Mouse (Mus musculus) midbrain, embryonic 13.5 days (tissue): Measurements from ENCODE around the gene Ccdc113. TPM values are rescaled to one million over a fixed set of nuclear protein-coding genes. Genes with fewer than 3 reads are reported as not detected.

ENCODE experiments used
- ATAC-seq: fragments of 200-750 bp; cut with Nextera tagmentation; 2 replicates; pipeline ENCODE4 v1.8.0; 2017; ENCODE audit warnings: mild to moderate bottlenecking, moderate TSS enrichment, moderate library complexity
- H3K27ac ChIP-seq: fragments of 300-500 bp; sonication (generic); 2 replicates; pipeline ENCODE4 v1.5.1; 2015; ENCODE audit warnings: inconsistent platforms, mild to moderate bottlenecking, moderate library complexity
- H3K27me3 ChIP-seq: fragments of 300-500 bp; sonication (generic); 2 replicates; pipeline ENCODE4 v1.6.1; 2015; ENCODE audit warnings: mild to moderate bottlenecking, inconsistent platforms
- H3K36me3 ChIP-seq: fragments of 300-500 bp; sonication (generic); 2 replicates; pipeline ENCODE4 v1.6.1; 2015; ENCODE audit warnings: mild to moderate bottlenecking, inconsistent platforms
- H3K4me1 ChIP-seq: fragments of 300-500 bp; sonication (generic); replicated peaks from 2 replicates; pipeline ENCODE4 v1.6.1; 2015; ENCODE audit warnings: inconsistent platforms
- H3K4me2 ChIP-seq: fragments of 300-500 bp; sonication (generic); replicated peaks from 2 replicates; pipeline ENCODE4 v1.6.1; 2015; ENCODE audit warnings: moderate library complexity, mild to moderate bottlenecking, inconsistent platforms
- H3K4me3 ChIP-seq: fragments of 300-500 bp; sonication (generic); replicated peaks from 2 replicates; pipeline ENCODE4 v1.5.1; 2015; ENCODE audit warnings: mild to moderate bottlenecking, inconsistent platforms
- H3K9ac ChIP-seq: fragments of 300-500 bp; sonication (generic); replicated peaks from 2 replicates; pipeline ENCODE4 v1.6.1; 2015; ENCODE audit warnings: mild to moderate bottlenecking, inconsistent platforms
- H3K9me3 ChIP-seq: fragments of 300-500 bp; sonication (generic); 2 replicates; pipeline ENCODE4 v1.6.1; 2016; ENCODE audit warnings: mild to moderate bottlenecking, inconsistent platforms
- WGBS: fragments of 180-500 bp; shearing (Covaris S2); methylation state at CpG from one replicate; pipeline ENCODE4 v1.1.7; 2015; 5-methylcytosine and 5-hydroxymethylcytosine counted together
- polyA plus RNA-seq: library from polyadenylated mRNA; unstranded; fragments of >200 nt; fragmentation: Nextera tagmentation; extraction: Ambion mirVana; gene quantifications from 2 replicates; pipeline ENCODE4 v1.2.1, GENCODE M21; 2015

The Ccdc113 gene
- polyA plus RNA-seq, 1 experiment from 2014 or later: 0.93 TPM

- ATAC-seq: no peak
- WGBS: 62% methylated on average over 5 of the region's 5 CpGs
- no peaks in the 10 kb centered on the region for H3K9me3 ChIP-seq
These were observed 29.1 kb upstream of the Ccdc113 start for GRCm38 (mm10) chr8:95504835-95505234.

DNA sequence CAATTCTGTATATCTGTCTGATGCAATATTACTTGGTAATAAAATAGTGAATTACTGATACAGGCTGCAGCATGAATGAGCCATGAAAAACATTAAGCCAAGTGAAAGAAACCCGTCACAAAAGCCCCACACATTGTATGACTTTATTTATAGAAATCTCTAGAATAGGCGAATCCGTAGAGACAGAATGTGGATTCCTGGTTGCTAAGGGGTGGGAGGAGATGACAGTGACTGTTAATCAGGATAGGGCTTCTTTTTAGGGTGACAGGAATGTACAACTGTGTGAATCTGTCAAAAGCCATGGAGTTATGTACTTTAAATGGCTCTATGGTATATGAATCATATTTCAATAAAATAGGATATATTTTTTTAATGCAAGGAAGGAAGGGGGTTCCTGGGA, 28.3 kb upstream of the Ccdc113 start:
- Histone ChIP-seq H3K4me1 (no peaks in the 10 kb centered on the region), H3K9ac (no peak overlapping the region), H3K27ac (no peak overlapping the region), H3K9me3 (no peaks in the 10 kb centered on the region), H3K4me3 (no peak overlapping the region), H3K4me2 (no peak overlapping the region), H3K36me3 (no peaks in the 10 kb centered on the region), H3K27me3 (no peaks in the 10 kb centered on the region)
- WGBS: 74% methylated on average over 3 of the region's 3 CpGs
- no peak for ATAC-seq

More at GRCm38 (mm10) chr8:95504835-95505234, 29.1 kb upstream of the Ccdc113 start:
- Histone ChIP-seq H3K36me3 (no peaks in the 10 kb centered on the region), H3K4me2 (no peak overlapping the region), H3K9ac (no peak overlapping the region), H3K4me3 (no peak overlapping the region), H3K27me3 (no peaks in the 10 kb centered on the region), H3K4me1 (no peaks in the 10 kb centered on the region), H3K27ac (no peak overlapping the region)

DNA sequence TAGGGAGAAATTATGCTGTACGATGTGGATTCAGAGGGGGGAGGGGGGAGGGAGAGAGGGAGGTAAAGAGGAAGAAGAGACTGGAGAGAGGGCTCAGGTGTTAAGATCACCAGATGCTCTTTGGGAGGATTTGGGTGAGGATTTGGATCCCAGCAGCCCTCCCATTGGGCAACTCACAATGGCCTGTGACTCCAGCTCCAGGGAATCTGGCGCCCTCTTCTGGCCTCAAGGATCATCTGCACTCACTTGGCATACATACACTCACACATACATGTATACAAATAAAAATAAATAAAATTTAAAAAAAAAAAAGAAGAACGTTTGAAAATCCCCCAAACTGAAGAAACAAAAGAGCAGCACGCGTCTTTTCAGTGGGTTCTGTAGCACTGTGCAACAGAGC, 27.6 kb upstream of the Ccdc113 start:
- Histone ChIP-seq H3K4me1 (no peaks in the 10 kb centered on the region), H3K9me3 (no peaks in the 10 kb centered on the region), H3K27ac (no peak overlapping the region), H3K27me3 (no peaks in the 10 kb centered on the region), H3K4me3 (no peak overlapping the region), H3K36me3 (no peaks in the 10 kb centered on the region), H3K9ac (no peak overlapping the region), H3K4me2 (no peak overlapping the region)
- no peak for ATAC-seq
- WGBS: 69% methylated on average over 5 of the region's 5 CpGs

DNA sequence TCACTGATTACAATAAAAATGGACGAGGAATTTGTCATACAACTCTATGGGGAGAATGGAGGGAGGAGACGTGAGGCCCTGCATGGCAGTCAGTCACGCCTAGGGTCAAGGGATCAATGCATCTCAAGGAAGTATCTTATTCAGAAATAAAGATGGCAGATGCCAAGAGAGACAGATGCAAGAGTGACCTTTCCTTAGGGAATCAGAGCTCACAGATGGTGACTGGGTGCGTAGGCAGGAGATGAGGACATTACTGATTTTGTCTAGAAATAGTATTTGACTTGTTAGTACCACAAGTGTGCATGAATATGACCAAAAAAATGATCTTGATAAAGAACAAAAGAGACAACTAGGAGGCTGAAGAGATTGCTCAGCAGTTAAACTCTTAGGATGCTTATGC, 21.6 kb upstream of the Ccdc113 start:
- ATAC-seq: no peak
- Histone ChIP-seq H3K4me2 (no peak overlapping the region), H3K27ac (no peak overlapping the region), H3K9me3 (no peaks in the 10 kb centered on the region), H3K9ac (no peak overlapping the region), H3K4me1 (no peaks in the 10 kb centered on the region), H3K4me3 (no peak overlapping the region), H3K36me3 (no peaks in the 10 kb centered on the region), H3K27me3 (no peaks in the 10 kb centered on the region)
- whole genome bisulfite sequencing: 46% methylated on average over 4 of the region's 4 CpGs

GRCm38 (mm10) chr8:95513219-95513618, 20.7 kb upstream of the Ccdc113 start:
- Histone ChIP-seq H3K27me3 (no peaks in the 10 kb centered on the region), H3K36me3 (no peaks in the 10 kb centered on the region), H3K27ac (no peak overlapping the region), H3K4me2 (no peak overlapping the region), H3K4me3 (no peak overlapping the region), H3K4me1 (no peaks in the 10 kb centered on the region), H3K9ac (no peak overlapping the region), H3K9me3 (no peaks in the 10 kb centered on the region)
- ATAC-seq: no peak
- WGBS: 79% methylated on average over 4 of the region's 4 CpGs

DNA sequence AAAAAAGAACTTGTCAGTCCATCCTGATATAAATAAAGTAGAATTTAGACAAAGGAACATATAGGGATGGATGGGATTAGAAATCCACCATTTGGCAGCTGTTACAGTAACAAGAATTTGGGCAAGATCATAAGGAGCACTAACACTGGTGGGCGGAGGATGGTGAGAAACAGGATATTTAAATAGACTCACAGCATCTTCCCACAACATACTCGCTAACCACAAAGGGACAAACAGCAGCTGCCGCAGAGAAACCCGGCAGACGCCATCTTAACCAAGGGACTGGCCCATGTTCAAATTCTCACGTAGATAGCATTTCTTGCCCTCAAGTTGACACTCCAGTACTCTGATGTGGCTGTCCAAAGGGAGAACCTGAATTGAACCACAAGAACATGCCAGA, 17.0 kb upstream of the Ccdc113 start:
- Histone ChIP-seq H3K36me3 (no peaks in the 10 kb centered on the region), H3K4me3 (no peak overlapping the region), H3K27me3 (no peaks in the 10 kb centered on the region), H3K4me2 (no peak overlapping the region), H3K9ac (no peak overlapping the region), H3K4me1 (no peaks in the 10 kb centered on the region), H3K27ac (no peak overlapping the region), H3K9me3 (no peaks in the 10 kb centered on the region)
- ATAC-seq: no peak
- 95% methylated on average over 6 of the region's 6 CpGs for WGBS

DNA sequence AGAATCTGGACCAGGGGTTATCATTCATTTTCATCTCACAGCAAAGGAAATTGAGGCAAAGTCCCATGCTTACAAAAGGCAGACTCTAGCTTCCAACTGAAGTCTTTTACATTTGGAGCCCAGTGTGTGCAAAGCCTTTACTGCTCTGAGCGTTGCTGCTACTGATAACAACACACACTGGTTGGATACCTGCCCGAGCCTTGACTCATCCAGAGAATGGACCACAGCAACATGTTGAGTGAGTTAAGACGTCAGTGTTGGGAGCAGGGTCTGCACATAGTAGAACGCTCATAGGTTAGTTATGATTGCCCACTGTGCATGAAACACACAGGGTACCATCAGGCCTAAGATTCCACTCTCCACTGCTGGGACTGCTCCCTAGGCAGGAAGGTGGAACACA, 9.9 kb upstream of the Ccdc113 start:
- no peaks in the 10 kb centered on the region for H3K36me3 ChIP-seq
- no peak overlapping the region for H3K4me3 ChIP-seq
- H3K9ac ChIP-seq: no peak overlapping the region
- no peak for ATAC-seq
- no peaks in the 10 kb centered on the region for H3K27me3 ChIP-seq
- H3K27ac ChIP-seq: no peak overlapping the region
- H3K9me3 ChIP-seq: no peaks in the 10 kb centered on the region
- no peak overlapping the region for H3K4me2 ChIP-seq
- 91% methylated on average over 4 of the region's 4 CpGs for WGBS
- no peaks in the 10 kb centered on the region for H3K4me1 ChIP-seq

GRCm38 (mm10) chr8:95528194-95528593, 5.7 kb upstream of the Ccdc113 start:
- 79% methylated on average over 10 of the region's 10 CpGs for WGBS
- Histone ChIP-seq H3K9ac (no peak overlapping the region), H3K4me1 (no peaks in the 10 kb centered on the region; the same call in 1 of the 2 replicates), H3K9me3 (no peaks in the 10 kb centered on the region), H3K27me3 (no peaks in the 10 kb centered on the region), H3K4me3 (no peak overlapping the region), H3K36me3 (no peaks in the 10 kb centered on the region), H3K27ac (no peak overlapping the region), H3K4me2 (no peak overlapping the region)
- ATAC-seq: no peak

DNA sequence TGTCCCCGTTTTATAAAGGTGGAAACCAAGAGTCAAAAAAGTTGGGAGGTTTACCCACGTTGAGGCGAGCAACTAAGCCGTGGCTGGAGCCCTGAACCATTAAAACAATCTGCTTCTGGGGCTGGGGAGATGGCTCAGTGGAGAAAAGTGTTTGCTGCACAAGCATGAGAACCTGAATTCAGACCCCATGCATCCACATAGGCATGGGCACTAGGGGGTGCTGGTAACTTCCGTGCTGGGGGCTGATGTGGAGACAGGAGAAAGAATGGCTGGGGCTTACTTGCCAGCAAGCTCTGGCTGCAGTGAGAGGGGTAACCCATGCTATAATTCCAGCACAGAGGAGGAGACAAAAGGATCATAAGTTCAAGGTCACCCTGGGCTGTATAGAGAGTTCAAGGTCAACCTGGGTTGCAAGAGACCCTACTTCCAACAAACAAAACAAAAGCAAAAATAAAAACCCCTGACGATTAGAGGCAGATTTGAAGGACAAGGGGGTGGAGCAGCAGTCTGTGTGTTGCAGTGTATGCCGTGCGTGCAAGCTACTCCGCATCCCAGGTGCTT, 5.1 kb upstream of the Ccdc113 start:
- ATAC-seq: no peak
- Histone ChIP-seq H3K4me1 (peaks cover 2% of the 10 kb centered on the region; the same call in 1 of the 2 replicates), H3K27ac (no peak overlapping the region), H3K36me3 (no peaks in the 10 kb centered on the region), H3K4me2 (no peak overlapping the region), H3K9me3 (no peaks in the 10 kb centered on the region), H3K27me3 (no peaks in the 10 kb centered on the region), H3K9ac (no peak overlapping the region), H3K4me3 (no peak overlapping the region)
- WGBS: 62% methylated on average over 9 of the region's 9 CpGs

GRCm38 (mm10) chr8:95532206-95532605, 1.7 kb upstream of the Ccdc113 start:
- Histone ChIP-seq H3K27me3 (no peaks in the 10 kb centered on the region), H3K4me2 (no peak overlapping the region), H3K36me3 (no peaks in the 10 kb centered on the region), H3K9me3 (no peaks in the 10 kb centered on the region), H3K27ac (no peak overlapping the region), H3K4me3 (no peak overlapping the region), H3K9ac (no peak overlapping the region), H3K4me1 (peaks cover 7% of the 10 kb centered on the region)
- no peak for ATAC-seq
- 75% methylated on average over 4 of the region's 4 CpGs for WGBS

- ATAC-seq: no peak
- 84% methylated on average over 5 of the region's 5 CpGs for WGBS
- Histone ChIP-seq H3K4me2 (no peak overlapping the region), H3K4me1 (no peaks in the 10 kb centered on the region), H3K36me3 (no peaks in the 10 kb centered on the region), H3K9me3 (no peaks in the 10 kb centered on the region), H3K4me3 (no peak overlapping the region), H3K27ac (no peak overlapping the region), H3K9ac (no peak overlapping the region), H3K27me3 (no peaks in the 10 kb centered on the region)
These were observed 5.6 kb downstream of the Ccdc113 start for GRCm38 (mm10) chr8:95539487-95539886.

- ATAC-seq: no peak
- no peak overlapping the region for H3K9ac ChIP-seq
- H3K27me3 ChIP-seq: no peaks in the 10 kb centered on the region
- no peak overlapping the region for H3K4me3 ChIP-seq
- H3K4me2 ChIP-seq: no peak overlapping the region
- H3K27ac ChIP-seq: no peak overlapping the region
- H3K9me3 ChIP-seq: no peaks in the 10 kb centered on the region
- 93% methylated on average over 6 of the region's 6 CpGs for WGBS
- no peaks in the 10 kb centered on the region for H3K36me3 ChIP-seq
- no peaks in the 10 kb centered on the region for H3K4me1 ChIP-seq
These were observed 8.3 kb downstream of the Ccdc113 start for GRCm38 (mm10) chr8:95542191-95542590.

DNA sequence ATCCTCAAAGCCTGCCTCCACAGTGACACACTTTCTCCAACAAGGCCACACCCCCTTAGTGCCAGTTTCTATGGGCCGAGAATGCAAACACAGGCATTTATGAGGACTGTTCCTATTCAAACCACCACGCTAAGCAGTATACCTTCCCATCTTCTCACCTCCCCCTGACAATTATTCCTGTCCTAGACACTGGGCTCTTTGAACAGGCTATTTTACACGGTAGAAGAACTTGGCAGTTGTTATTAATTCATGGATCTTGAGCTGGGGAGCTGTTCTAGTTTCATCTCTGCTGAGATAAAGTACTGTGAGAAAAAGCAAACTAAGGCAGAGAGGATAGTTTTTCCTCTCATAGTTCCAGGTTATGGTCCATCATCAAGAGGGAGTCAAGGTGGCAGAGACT, 9.2 kb downstream of the Ccdc113 start:
- no peak overlapping the region for H3K9ac ChIP-seq
- no peaks in the 10 kb centered on the region for H3K36me3 ChIP-seq
- H3K9me3 ChIP-seq: no peaks in the 10 kb centered on the region
- H3K4me2 ChIP-seq: no peak overlapping the region
- no peak overlapping the region for H3K27ac ChIP-seq
- no peak for ATAC-seq
- H3K4me3 ChIP-seq: no peak overlapping the region
- H3K4me1 ChIP-seq: peaks cover 7% of the 10 kb centered on the region; the same call in 1 of the 2 replicates
- no peaks in the 10 kb centered on the region for H3K27me3 ChIP-seq
- WGBS: 83% methylated on average over 3 of the region's 3 CpGs
